Mouse (Mus musculus): ENCODE measurements around the gene 9530053A07Rik. TPM values are rescaled to one million over a fixed set of nuclear protein-coding genes. Genes with fewer than 3 reads are reported as not detected.
"Not testable (repeated sequence)": the region's sequence is repeated elsewhere in the genome, so short reads cannot be mapped to it uniquely, and the experiment has no call there.

9530053A07Rik gene
- polyA plus RNA-seq (2015; fragmentation: Nextera tagmentation; extraction: Ambion mirVana): 0.08 and 0.12 TPM in 2 replicates

GRCm38 (mm10) chr7:28129166-28129565, at the start of gene 9530053A07Rik:
TSS of gene 9530053A07Rik (plus strand) at chr7:28129466.
- 82% methylated on average over 5 of the region's 5 CpGs for WGBS
- H3K9me3 ChIP-seq (ENCODE audit: control insufficient read depth, low read length): no peaks in the 10 kb centered on the region
- H3K27ac ChIP-seq (replicated peaks): no peak within 1 kb of the TSS
- no peaks in the 10 kb centered on the region for H3K36me3 ChIP-seq (ENCODE audit: control insufficient read depth, insufficient read depth, low read length)
- H3K4me1 ChIP-seq (replicated peaks; ENCODE audit: control insufficient read depth, insufficient read depth): no peaks in the 10 kb centered on the region
- no peak within 1 kb of the TSS for H3K9ac ChIP-seq (ENCODE audit: low read length)
- no peaks in the 10 kb centered on the region for H3K27me3 ChIP-seq (ENCODE audit: control insufficient read depth, insufficient read depth, low read length)
- TF ChIP-seq EP300 (optimal IDR thresholded peaks at IDR 0.05): no peak
- no peak for TF ChIP-seq CTCF (IDR thresholded peaks at IDR 0.05; ENCODE audit: low read depth)
- H3K4me3 ChIP-seq (ENCODE audit: low read depth, low read length): no peak within 1 kb of the TSS
- no peak for DNase-seq (ENCODE audit: low spot score)
- H3K4me2 ChIP-seq (replicated peaks; ENCODE audit: low read depth): no peak within 1 kb of the TSS
- no peak for ATAC-seq (ENCODE audit: low FRiP score, low TSS enrichment)

- Histone ChIP-seq H3K9ac (ENCODE audit: low read length) (no peak overlapping the region), H3K4me3 (ENCODE audit: low read depth, low read length) (no peak overlapping the region), H3K4me1 (replicated peaks; ENCODE audit: control insufficient read depth, insufficient read depth) (no peaks in the 10 kb centered on the region), H3K27ac (replicated peaks) (no peak overlapping the region), H3K4me2 (replicated peaks; ENCODE audit: low read depth) (no peak overlapping the region), H3K9me3 (ENCODE audit: control insufficient read depth, low read length) (no peaks in the 10 kb centered on the region), H3K36me3 (ENCODE audit: control insufficient read depth, insufficient read depth, low read length) (no peaks in the 10 kb centered on the region), H3K27me3 (ENCODE audit: control insufficient read depth, insufficient read depth, low read length) (no peaks in the 10 kb centered on the region)
- WGBS: 67% methylated on average over 7 of the region's 7 CpGs
- TF ChIP-seq CTCF (IDR thresholded peaks at IDR 0.05; ENCODE audit: low read depth): no peak
- TF ChIP-seq EP300 (optimal IDR thresholded peaks at IDR 0.05): no peak
- ATAC-seq (ENCODE audit: low FRiP score, low TSS enrichment) (no peak), DNase-seq (ENCODE audit: low spot score) (no peak)
Measured at GRCm38 (mm10) chr7:28084215-28084614, 45.1 kb upstream of the 9530053A07Rik start.

GRCm38 (mm10) chr7:28086236-28086635, 43.0 kb upstream of the 9530053A07Rik start:
- Histone ChIP-seq H3K9ac (ENCODE audit: low read length) (no peak overlapping the region), H3K4me1 (replicated peaks; ENCODE audit: control insufficient read depth, insufficient read depth) (no peaks in the 10 kb centered on the region), H3K27me3 (ENCODE audit: control insufficient read depth, insufficient read depth, low read length) (no peaks in the 10 kb centered on the region), H3K36me3 (ENCODE audit: control insufficient read depth, insufficient read depth, low read length) (no peaks in the 10 kb centered on the region), H3K4me3 (ENCODE audit: low read depth, low read length) (no peak overlapping the region), H3K27ac (replicated peaks) (no peak overlapping the region), H3K9me3 (ENCODE audit: control insufficient read depth, low read length) (no peaks in the 10 kb centered on the region), H3K4me2 (replicated peaks; ENCODE audit: low read depth) (no peak overlapping the region)
- 82% methylated on average over 16 of the region's 16 CpGs for WGBS
- no peak for ATAC-seq (ENCODE audit: low FRiP score, low TSS enrichment)
- no peak for DNase-seq (ENCODE audit: low spot score)
- TF ChIP-seq EP300 (optimal IDR thresholded peaks at IDR 0.05) (no peak), CTCF (IDR thresholded peaks at IDR 0.05; ENCODE audit: low read depth) (no peak)

- DNase-seq (ENCODE audit: low spot score) (no peak), ATAC-seq (ENCODE audit: low FRiP score, low TSS enrichment) (no peak)
- WGBS: 53% methylated on average over 11 of the region's 11 CpGs
- Histone ChIP-seq H3K4me1 (replicated peaks; ENCODE audit: control insufficient read depth, insufficient read depth) (no peaks in the 10 kb centered on the region), H3K36me3 (ENCODE audit: control insufficient read depth, insufficient read depth, low read length) (no peaks in the 10 kb centered on the region), H3K9ac (ENCODE audit: low read length) (no peak overlapping the region), H3K27ac (replicated peaks) (no peak overlapping the region), H3K4me2 (replicated peaks; ENCODE audit: low read depth) (no peak overlapping the region), H3K9me3 (ENCODE audit: control insufficient read depth, low read length) (no peaks in the 10 kb centered on the region), H3K4me3 (ENCODE audit: low read depth, low read length) (no peak overlapping the region), H3K27me3 (ENCODE audit: control insufficient read depth, insufficient read depth, low read length) (no peaks in the 10 kb centered on the region)
- TF ChIP-seq CTCF (IDR thresholded peaks at IDR 0.05; ENCODE audit: low read depth) (no peak), EP300 (optimal IDR thresholded peaks at IDR 0.05) (no peak)
Measured at GRCm38 (mm10) chr7:28093541-28093940, 35.7 kb upstream of the 9530053A07Rik start.

DNA sequence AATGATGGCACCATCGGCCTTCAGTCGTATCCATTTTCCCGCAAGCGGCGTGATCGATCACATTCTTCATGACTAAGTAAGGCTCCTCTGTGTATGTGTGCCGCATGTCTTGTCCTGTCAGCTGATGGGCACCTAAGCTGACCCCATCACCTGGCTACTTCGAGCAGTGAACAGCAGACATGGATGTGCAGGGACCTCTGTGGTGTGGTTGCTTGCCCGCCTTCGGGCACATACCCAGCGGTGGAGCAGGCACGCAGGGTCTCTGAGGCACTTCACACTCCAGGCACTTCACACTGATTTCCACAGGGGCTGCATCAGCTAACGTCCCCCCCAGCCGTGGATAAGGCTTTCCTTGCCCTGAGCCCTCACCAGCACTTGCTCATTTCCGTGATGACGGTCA, 30.2 kb upstream of the 9530053A07Rik start:
- Histone ChIP-seq H3K4me1 (replicated peaks; ENCODE audit: control insufficient read depth, insufficient read depth) (no peaks in the 10 kb centered on the region), H3K4me3 (ENCODE audit: low read depth, low read length) (no peak overlapping the region), H3K27ac (replicated peaks) (no peak overlapping the region), H3K4me2 (replicated peaks; ENCODE audit: low read depth) (no peak overlapping the region), H3K9ac (ENCODE audit: low read length) (no peak overlapping the region), H3K27me3 (ENCODE audit: control insufficient read depth, insufficient read depth, low read length) (no peaks in the 10 kb centered on the region), H3K9me3 (ENCODE audit: control insufficient read depth, low read length) (no peaks in the 10 kb centered on the region), H3K36me3 (ENCODE audit: control insufficient read depth, insufficient read depth, low read length) (no peaks in the 10 kb centered on the region)
- DNase-seq (ENCODE audit: low spot score) (no peak), ATAC-seq (ENCODE audit: low FRiP score, low TSS enrichment) (no peak)
- TF ChIP-seq CTCF (IDR thresholded peaks at IDR 0.05; ENCODE audit: low read depth) (no peak), EP300 (optimal IDR thresholded peaks at IDR 0.05) (no peak)
- 94% methylated on average over 16 of the region's 16 CpGs for WGBS

GRCm38 (mm10) chr7:28100596-28101590, 28.4 kb upstream of the 9530053A07Rik start:
- peak; percentile 66 for DNase-seq (ENCODE audit: low spot score)
- H3K27me3 ChIP-seq (ENCODE audit: control insufficient read depth, insufficient read depth, low read length): no peaks in the 10 kb centered on the region
- no peak overlapping the region for H3K4me2 ChIP-seq (replicated peaks; ENCODE audit: low read depth)
- H3K4me3 ChIP-seq (ENCODE audit: low read depth, low read length): no peak overlapping the region
- H3K9me3 ChIP-seq (ENCODE audit: control insufficient read depth, low read length): no peaks in the 10 kb centered on the region
- no peaks in the 10 kb centered on the region for H3K4me1 ChIP-seq (replicated peaks; ENCODE audit: control insufficient read depth, insufficient read depth)
- no peaks in the 10 kb centered on the region for H3K36me3 ChIP-seq (ENCODE audit: control insufficient read depth, insufficient read depth, low read length)
- no peak overlapping the region for H3K27ac ChIP-seq (replicated peaks)
- whole genome bisulfite sequencing: 67% methylated on average over 17 of the region's 17 CpGs
- H3K9ac ChIP-seq (ENCODE audit: low read length): no peak overlapping the region
- TF ChIP-seq EP300 (optimal IDR thresholded peaks at IDR 0.05) (no peak), CTCF (IDR thresholded peaks at IDR 0.05; ENCODE audit: low read depth) (peak; percentile 72)
- no peak for ATAC-seq (ENCODE audit: low FRiP score, low TSS enrichment)

GRCm38 (mm10) chr7:28102936-28103335, 26.3 kb upstream of the 9530053A07Rik start:
- ATAC-seq (ENCODE audit: low FRiP score, low TSS enrichment); H3K4me1 ChIP-seq (replicated peaks; ENCODE audit: control insufficient read depth, insufficient read depth); H3K27ac ChIP-seq (replicated peaks); H3K36me3 ChIP-seq (ENCODE audit: control insufficient read depth, insufficient read depth, low read length); H3K9ac ChIP-seq (ENCODE audit: low read length); H3K4me3 ChIP-seq (ENCODE audit: low read depth, low read length); DNase-seq (ENCODE audit: low spot score); H3K27me3 ChIP-seq (ENCODE audit: control insufficient read depth, insufficient read depth, low read length); H3K9me3 ChIP-seq (ENCODE audit: control insufficient read depth, low read length); H3K4me2 ChIP-seq (replicated peaks; ENCODE audit: low read depth): not testable (repeated sequence)
- 54% methylated on average over 4 of the region's 5 CpGs for WGBS
